Mouse (Mus musculus) adrenal gland, adult 8-10 months (tissue): ENCODE measurements around the gene Lyrm4. TPM values are rescaled to one million over a fixed set of nuclear protein-coding genes. Genes with fewer than 3 reads are reported as not detected.

ENCODE experiments used
- DNase-seq: peaks from one replicate; pipeline ENCODE4 v3.0.0; 2022
- total RNA-seq, 4 experiments: library from RNA; stranded (reverse); gene quantifications; 2 replicates each; pipeline ENCODE4 v1.2.4; 2022

The Lyrm4 gene
- total RNA-seq = 10 to 100 TPM; 18.8 to 26.5 (median 21.6) TPM

GRCm38 (mm10) chr13:36117143-36118014, at the start of gene Lyrm4, which contains the start of gene Fars2:
Gene Lyrm4 (minus strand): TSS chr13:36117526.
Gene Fars2 (plus strand): TSS chr13:36117412.
- DNase-seq = peak; percentile 96

- no peak for DNase-seq
Measured at GRCm38 (mm10) chr13:36163898-36164297, 46.6 kb upstream of the Lyrm4 start.

GRCm38 (mm10) chr13:36163411-36163810, 46.1 kb upstream of the Lyrm4 start:
- DNase-seq = no peak

- DNase-seq = peak; percentile 15
Measured at GRCm38 (mm10) chr13:36156340-36156931, 39.1 kb upstream of the Lyrm4 start.

GRCm38 (mm10) chr13:36152728-36153498, 35.6 kb upstream of the Lyrm4 start:
- DNase-seq = no peak

- DNase-seq = no peak
Measured at GRCm38 (mm10) chr13:36150272-36150671, 32.9 kb upstream of the Lyrm4 start.

GRCm38 (mm10) chr13:36149175-36149939, 32.0 kb upstream of the Lyrm4 start:
- no peak for DNase-seq

- no peak for DNase-seq
Measured at GRCm38 (mm10) chr13:36145601-36146000, 28.3 kb upstream of the Lyrm4 start.

- no peak for DNase-seq
Measured at GRCm38 (mm10) chr13:36140247-36141016, 23.1 kb upstream of the Lyrm4 start.

GRCm38 (mm10) chr13:36139703-36140102, 22.4 kb upstream of the Lyrm4 start:
- DNase-seq = no peak

- no peak for DNase-seq
Measured at GRCm38 (mm10) chr13:36131992-36132649, 14.8 kb upstream of the Lyrm4 start.

GRCm38 (mm10) chr13:36131401-36131800, 14.1 kb upstream of the Lyrm4 start:
- DNase-seq = peak; percentile 41

- no peak for DNase-seq
Measured at GRCm38 (mm10) chr13:36129360-36130054, 12.2 kb upstream of the Lyrm4 start.

GRCm38 (mm10) chr13:36120606-36121005, 3.3 kb upstream of the Lyrm4 start:
- DNase-seq = no peak

- no peak for DNase-seq
Measured at GRCm38 (mm10) chr13:36119684-36120083, 2.4 kb upstream of the Lyrm4 start.

GRCm38 (mm10) chr13:36116520-36117142, 695 bp downstream of the Lyrm4 start:
- DNase-seq = peak; percentile 51

- DNase-seq = no peak
Measured at GRCm38 (mm10) chr13:36113181-36113580, 4.1 kb downstream of the Lyrm4 start.

GRCm38 (mm10) chr13:36111331-36111730, 6.0 kb downstream of the Lyrm4 start:
- DNase-seq = no peak

GRCm38 (mm10) chr13:36108528-36108927, 8.8 kb downstream of the Lyrm4 start:
- DNase-seq = no peak

- DNase-seq = no peak
Measured at GRCm38 (mm10) chr13:36105591-36105990, 11.7 kb downstream of the Lyrm4 start.
